Mouse (Mus musculus): Measurements from ENCODE around the gene Fbxo48.

The Fbxo48 gene

DNA sequence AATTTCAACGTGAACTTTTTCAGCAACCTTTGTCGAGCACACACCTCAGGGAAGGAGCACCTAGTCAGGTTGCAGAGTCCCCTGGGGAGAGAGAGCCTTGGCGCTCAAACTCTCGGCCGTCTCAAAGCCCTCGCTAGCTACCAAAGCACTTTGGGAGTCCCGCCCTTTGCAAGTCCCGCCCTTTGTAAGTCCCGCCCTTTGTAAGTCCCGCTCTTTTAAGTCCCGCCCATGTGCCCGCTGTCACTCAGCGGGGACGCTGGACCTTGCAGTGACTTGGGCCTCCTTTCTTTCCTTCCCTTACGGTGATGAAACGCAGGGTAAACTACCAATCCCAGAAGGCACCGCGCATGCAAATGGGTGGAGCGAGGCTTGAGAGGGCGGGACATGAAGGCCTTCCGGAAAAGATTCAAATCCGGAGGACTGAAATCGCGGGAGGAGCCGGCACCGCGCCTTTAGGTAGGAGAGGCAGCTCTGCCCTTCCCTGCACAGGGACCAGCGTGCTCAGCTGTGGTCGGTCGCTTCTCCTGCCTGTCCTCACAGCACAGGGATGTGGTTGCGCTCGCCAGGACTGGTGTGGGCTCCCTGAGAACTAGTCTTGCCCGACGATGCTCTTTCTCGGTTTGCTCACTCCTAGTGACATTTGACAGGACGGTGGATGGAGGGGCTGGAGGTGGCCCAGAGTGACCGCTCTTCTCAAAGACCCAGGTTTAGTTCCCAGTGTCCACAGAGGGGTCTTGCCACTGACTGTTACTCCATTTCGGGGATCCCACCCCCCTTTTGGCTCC lies at the start of gene Fbxo48:
Gene Fbxo48, plus strand, starts transcription at position 400 of the 785 bp plus-strand sequence.
- DNase-seq (ENCODE audit: low spot score in 2 of 2) = peak; percentile 77 to 92

DNA sequence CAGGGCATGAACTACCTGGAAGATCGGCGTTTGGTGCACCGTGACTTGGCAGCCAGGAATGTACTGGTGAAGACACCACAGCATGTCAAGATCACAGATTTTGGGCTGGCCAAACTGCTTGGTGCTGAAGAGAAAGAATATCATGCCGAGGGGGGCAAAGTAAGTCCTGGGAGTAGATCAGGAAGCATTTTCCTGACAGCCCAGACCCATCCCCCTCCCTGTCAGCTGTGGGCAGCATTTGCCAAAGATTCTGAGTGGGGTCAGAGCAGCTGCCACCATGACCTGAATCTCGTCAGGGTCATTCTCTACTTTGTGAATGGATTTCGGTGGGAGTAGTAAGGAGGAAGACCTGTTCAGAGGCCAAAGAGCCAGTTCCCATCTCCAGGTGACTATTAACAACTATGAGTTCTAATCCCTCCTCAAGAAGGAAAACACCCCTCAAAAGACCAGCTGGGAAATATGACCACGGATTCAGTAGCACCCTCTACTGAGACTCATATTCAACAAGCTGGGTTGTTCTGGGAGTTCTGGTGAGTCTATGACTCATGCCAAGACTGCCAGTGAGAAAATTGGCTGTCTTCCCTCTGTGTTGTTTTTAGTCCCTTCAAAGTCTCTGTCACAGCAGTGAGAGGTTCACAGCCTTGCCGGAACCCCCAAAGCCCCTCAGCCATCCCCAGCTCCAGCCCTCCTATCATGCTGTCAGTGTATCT lies 46.7 kb upstream of the Fbxo48 start:
- DNase-seq (ENCODE audit: low spot score in 2 of 2) = no peak

DNA sequence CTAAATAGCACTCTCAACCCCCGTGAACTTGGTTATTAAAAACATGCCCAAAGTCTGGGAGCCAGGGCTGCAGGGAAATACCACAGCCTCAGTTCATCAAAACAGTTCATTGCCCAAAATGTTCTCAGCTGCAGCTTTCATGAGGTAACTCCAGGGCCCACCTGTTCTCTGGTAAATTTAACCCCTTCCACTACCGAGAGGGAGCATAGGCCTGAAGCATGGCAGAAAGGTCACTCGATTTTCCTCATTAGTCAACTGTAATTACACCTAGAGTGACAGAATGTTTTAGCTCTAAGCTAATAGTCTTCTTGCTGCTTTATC lies 46.2 kb upstream of the Fbxo48 start:
- no peak for DNase-seq (ENCODE audit: low spot score in 2 of 2)

DNA sequence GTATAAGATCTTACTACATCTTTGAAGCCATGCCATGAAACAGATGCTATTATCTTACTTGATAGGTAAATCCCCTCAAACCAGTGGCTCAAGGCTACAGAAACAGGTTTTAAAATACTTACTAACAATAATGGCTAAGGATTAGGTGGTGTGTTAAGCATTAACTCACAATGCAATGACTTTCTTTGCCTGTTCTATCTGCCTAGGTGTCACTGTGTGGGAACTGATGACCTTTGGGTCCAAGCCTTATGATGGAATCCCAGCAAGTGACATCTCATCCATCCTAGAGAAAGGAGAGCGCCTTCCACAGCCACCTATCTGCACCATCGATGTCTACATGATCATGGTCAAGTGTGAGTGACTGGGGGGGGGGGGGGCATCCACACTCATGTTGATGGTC lies 44.6 kb upstream of the Fbxo48 start:
- DNase-seq (ENCODE audit: low spot score in 2 of 2) = no peak

DNA sequence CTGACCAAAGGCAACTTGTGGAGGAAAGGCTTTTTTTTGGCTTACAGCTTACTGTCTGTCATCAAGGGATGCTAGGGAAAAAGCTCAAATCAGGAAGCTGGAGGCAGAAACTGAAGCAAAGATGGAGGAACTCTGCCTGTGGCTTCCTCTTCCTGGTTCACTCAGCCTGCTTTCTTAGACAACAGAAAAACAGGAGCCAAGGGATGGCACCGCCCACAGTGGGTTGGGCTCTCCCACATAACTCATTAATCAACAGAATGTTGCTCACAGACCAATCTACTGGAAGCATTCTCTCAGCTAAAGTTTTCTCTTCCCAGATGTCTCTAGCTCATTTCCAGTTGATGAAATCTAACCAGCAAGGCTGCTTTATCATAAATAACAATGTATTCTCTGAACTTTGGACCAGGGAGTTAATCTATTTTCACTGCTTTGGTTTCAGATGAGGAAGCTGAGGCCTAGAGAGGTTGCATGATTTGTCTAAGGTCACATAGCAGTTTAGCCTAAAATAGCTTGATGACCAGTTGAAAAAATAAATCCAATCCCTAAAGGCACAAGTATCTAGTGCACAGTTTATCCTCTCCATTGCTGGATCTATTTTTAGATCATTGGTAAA lies 43.6 kb upstream of the Fbxo48 start:
- no peak for DNase-seq (ENCODE audit: low spot score in 2 of 2)

DNA sequence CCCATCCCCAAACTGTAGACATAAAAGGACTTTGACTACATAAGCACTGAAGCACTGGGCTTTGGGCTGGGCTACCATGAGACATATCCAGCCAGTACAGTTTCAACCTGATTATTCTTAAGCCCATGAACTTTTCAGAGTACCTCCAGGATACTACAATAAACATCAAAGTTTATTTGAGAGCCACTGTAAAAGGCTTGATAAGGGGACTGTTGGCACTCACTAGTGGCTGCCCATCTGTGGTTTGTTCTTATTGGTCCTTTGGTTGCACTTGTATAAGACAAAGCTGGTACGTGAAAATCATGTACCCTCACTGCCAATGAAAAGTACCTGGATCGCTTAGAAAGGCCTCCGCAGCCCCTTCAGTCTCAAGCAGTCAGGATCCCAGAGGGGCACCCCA lies 36.4 kb upstream of the Fbxo48 start:
- no peak for DNase-seq (ENCODE audit: low spot score in 2 of 2)

DNA sequence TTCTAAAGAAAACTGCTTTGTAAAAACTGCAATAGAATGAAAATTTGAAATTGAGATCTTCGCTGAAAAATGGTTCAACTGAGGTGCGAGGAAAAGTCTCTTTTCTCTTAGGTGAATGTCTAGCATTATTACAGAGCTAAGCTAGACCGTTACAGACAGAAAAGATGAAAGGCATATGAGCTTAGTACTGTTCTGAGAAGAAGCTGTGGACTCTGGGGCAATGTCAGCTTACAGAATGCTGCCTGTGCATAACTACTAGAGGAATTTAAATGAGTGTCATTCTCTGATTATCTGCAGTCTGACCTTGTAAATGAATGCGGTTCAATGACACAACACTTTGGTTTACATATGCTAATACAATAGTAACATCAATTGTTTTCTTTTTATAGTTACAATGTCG lies 35.3 kb upstream of the Fbxo48 start:
- DNase-seq (ENCODE audit: low spot score in 2 of 2) = no peak

DNA sequence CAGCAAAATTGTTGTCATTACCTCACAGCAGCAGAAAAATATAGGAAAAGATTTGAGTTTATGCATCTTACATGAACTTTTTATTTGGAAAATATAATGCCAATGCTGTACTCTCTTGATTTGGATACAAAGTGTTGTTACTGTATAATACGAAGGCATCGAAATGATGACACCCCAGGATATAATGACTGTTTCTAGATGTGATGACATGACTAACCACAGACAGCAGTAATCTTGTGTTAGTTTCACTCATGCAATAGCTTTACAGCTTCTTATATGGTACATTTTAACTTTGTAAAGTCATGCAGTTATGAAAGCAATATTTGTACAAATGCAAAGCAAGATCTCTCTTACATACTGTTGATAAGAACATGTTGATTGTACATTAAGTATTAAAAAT lies 33.7 kb upstream of the Fbxo48 start:
- DNase-seq (ENCODE audit: low spot score in 2 of 2) = no peak

DNA sequence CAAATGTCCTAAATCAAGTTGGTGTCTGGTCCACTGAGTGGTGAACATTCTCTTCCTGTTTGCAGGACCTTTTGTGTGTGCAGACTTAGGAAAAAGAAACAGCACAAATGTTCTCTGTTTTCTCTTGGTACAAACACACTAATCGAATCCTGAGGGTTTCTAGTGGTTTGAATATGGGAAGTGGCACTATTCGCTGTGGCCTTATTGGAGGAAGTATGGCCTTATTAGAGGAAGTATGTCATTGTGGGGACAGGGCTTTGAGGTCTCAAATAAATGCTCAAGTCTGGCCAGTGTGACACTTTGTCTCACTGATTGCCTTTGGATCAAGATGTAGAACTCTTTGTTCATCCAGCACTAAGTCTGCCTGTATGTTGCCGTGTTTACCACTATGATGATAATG lies 19.0 kb upstream of the Fbxo48 start:
- DNase-seq (ENCODE audit: low spot score in 2 of 2) = no peak

DNA sequence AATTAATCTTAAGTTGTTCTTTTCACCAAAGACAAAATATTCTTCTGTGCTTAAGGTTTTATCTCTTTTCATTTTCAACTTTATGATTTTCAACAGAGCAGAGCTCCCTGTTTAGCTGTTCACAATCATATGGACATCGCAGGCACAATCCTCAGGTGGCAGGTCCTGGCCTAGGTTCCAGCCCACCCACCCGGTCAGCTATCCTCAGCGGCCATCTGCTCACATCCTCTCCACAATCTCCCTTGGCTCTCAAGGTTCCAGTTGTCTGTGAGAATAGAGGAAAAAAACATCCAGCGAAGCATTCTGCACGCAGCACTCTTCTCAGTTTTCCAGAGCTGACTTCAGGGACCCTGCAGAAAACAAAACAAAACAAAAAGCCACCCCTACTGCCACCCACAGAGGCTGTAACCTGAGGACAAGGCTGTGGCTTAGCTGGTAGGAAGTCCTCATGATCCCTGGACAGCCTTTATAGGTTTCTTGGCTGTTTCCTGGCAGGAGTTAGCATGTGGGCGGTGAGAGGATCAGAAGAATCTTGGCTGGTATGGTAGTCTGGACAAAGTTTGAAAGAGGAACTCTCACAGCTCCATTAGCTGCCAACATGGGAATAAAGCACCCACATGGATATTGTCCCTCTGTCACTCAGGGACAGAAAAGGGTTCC lies 15.5 kb upstream of the Fbxo48 start:
- no peak for DNase-seq (ENCODE audit: low spot score in 2 of 2)

DNA sequence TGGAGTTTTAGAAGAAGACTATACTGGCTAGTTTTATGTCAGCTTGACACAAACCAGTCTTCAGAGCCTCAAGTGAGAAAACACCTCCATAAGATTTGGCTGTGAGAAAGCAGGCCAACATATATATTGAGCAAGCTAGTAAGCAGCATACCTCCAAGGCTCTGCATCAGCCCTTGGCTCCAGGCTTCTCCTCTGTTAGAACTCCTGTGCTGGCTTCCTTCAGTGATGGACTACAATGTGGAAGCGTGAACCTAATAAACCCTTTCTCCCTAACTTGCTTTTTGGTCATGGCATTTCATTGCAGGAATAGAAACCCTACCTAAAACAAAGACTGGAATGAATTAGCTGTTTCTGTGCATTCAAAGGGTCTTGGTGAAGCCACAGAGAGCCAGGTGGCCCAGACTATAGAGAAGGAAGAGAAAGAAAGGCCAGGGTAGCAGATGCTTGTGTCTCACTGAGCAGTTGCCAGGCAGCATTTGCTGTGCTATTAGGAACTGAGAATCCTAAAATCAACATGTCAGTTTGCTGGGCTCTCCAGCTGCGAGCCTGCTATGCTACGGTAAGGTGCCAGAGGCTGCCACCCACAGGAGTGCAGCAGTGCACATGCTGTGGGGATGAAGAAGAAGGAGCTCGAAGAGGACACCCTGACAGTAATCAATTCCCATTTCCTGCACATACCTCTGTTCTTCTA lies 9.9 kb upstream of the Fbxo48 start:
- DNase-seq (ENCODE audit: low spot score in 2 of 2) = peak in 1 of 2 experiments; percentile 38

DNA sequence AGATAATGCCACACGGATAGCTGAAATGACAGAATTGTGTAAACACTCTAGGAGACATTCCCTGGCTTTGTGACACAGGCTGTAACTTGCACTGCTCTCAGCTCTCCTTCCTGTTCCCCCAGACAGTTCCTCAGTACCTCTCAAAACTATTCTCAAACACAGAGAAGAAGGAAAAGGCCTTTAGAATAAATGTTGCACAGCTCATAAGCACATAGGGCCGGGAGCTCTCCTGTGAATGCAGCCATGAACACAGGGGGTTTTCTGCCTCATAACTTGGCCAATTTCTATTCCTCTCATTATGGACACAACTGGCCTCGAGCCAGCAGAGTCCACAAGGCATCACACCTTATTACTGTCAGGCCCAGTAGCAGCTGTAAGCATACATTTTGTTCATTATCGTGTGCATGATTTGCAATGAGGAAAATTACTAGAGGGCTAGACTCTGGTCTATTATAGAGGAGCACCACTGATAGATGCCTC lies 9.2 kb upstream of the Fbxo48 start:
- peak in 1 of 2 experiments; percentile 76 for DNase-seq (ENCODE audit: low spot score in 2 of 2)

DNA sequence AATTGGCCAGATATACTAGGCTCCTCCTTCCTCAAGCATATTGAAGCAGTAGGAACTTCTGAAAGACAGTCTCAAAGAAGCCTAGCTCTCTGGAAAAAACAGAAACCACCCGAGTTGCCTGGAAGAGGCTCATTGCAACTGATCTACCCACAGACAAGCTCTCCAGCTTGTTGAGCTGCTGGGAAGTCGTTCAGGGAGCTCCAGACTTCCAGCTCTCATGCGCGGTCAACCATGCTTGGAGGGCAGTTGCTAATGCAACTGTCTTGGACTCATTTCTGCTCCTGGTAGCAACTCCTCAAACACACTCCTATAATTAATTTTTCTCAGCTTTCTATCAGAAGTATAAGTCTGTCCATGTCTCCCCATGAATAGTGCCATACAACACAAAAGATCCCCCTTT lies 8.2 kb upstream of the Fbxo48 start:
- peak in 1 of 2 experiments; percentile 21 for DNase-seq (ENCODE audit: low spot score in 2 of 2)

DNA sequence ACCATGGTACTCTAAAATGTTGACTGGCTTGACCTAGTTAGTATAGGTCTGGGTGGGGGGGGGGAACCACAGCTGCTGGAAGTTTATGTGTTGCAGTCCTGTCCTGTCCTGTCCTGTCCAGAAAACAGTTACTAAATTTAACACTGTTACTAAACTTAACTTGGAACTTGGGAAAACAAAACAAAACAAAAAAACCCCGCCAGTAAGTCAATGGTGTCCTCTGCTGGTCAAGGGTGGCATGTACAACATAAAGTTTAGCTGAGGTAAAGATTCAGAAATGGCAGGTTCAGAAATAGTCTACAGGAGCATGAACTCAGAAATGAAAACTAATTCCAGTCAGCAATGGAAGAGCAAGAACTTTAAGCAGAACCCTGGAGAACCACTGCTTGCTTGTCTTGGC lies 2.4 kb upstream of the Fbxo48 start:
- peak in 1 of 2 experiments; percentile 44 for DNase-seq (ENCODE audit: low spot score in 2 of 2)

DNA sequence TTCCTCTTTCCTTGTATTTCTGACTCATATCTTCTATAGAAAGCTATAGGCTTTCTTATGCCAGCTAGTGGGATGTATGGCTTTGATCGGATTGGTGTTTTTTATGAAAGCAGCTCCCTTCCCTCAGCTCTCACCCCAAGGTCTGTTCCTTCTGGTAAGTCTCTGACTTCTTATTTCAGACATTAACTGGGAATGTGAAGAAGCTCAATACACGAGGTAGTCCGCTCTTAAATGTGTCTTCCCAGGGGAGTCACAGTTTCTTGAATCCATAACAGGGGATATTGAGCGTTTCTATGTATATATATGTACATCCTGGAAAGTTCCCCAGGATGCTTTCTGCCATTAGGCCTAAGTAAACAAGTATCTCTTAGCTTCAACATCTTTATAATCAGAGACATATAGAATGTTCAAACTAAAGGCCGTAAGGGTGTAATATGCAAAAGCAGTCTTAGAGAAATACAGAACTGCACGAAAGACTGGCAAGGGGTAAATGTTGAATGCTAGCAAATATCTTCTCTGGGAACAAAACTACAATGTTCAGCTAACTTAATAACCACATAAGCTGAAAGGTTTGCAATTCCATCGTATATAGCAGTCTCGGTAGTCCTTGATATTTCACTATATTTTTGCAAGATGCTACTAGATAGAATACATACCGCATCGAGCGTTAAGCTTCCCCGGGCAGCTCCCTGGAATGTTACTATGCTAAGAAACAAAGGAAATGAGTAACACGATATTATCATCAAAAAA lies 774 bp upstream of the Fbxo48 start:
- DNase-seq (ENCODE audit: low spot score in 2 of 2) = no peak

DNA sequence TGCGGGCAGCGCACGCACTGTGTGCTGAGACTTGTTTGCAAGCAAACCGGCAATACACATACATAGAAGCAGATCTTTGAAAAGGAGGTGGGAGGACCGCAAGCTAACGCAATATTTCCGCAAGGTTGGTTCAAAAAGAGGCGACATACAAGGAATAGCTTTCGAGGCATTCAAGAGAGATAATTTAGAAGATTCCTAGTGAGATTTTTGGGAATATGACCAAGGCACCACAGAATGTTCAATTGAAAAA lies 511 bp downstream of the Fbxo48 start:
- no peak for DNase-seq (ENCODE audit: low spot score in 2 of 2)

DNA sequence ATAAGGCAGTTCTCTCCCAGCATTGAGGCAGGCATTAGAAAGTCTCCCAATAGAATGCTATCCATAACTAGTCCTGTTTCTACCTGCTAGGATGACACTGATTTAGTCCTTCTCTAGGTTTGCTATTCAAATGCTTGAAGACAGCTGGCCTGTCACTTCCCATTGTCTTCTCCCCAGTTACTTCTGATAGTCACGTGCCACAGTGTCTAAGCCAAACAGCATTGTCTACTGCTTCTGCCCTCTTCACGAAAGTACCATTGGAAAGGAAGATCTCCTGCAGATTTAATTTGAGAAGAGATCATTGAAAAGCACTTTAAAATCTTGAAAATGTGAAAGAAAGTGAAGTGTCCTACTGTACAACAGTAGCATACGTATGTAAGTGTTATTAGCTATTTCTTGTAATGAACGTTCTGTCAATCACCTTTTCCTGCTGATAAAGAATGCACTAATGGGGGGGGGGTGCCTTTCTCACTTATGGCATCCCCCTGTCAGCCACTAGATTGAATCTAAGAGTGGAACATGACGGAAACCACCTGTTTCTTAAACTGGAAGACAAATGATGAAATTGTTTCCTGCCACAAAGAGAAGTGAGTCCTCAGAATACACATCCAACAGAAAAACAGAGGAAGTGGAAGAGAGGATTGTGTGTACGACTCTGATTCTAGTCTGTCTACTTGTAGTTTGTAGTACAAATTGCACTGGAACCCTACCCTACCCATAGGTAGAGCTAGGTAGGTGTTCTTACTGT lies 5.1 kb downstream of the Fbxo48 start:
- DNase-seq (ENCODE audit: low spot score in 2 of 2) = no peak

DNA sequence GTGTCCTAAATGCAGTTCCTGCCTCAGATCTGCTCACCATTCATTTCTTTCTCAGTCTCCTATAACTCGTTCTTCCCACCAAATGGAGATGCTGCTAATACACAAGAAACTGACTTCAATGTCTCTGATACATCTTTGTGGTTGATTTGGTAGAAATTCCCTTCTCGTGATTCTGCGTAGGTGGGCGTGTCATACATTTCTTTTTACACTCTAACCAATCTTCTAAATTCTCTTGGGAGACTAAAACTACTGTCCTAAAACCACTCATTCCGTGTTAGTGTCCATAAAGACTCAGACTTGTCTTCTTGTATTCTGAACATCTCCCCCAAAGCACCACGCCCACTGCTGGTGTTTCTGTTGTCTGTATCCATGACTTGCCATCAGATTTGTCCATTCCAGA lies 5.9 kb downstream of the Fbxo48 start:
- no peak for DNase-seq (ENCODE audit: low spot score in 2 of 2)

DNA sequence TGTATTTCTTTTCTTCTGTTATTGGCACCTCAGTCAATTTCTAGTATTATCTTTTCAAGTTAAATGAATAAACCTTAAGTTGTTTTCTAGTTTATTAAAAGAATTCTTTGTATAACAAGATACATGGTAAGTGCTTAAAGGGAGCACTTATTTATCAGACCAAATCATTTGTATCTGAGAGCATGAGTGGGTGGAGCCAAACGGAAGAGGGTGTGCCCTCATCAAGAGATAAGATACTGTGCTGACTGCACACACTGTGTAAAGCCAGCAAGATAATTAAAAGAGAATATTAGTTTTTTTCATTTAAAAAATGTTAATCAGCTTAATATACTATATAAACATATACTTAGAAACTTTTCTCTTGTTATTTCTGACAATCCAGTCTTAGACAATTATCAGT lies 7.3 kb downstream of the Fbxo48 start:
- no peak for DNase-seq (ENCODE audit: low spot score in 2 of 2)

DNA sequence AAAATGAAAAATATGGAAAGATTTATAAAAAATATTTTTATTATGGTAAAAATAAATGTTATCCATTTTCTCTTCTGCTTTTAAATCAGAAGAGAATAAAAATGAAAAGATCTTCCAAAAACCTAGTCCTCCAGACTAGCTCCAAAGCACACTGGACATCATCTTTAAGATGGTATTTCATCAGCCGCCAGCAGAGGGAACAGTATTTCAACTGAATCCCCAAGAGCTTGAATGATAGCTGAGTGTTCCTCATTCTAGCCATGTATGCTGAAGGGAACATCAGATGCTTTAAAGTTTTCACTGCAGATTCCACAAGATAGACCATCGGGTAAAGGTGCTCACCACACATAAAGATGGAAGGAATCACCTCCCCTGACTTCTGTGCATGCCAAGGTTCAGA lies 16.6 kb downstream of the Fbxo48 start:
- DNase-seq (ENCODE audit: low spot score in 2 of 2) = peak in 1 of 2 experiments; percentile 20

DNA sequence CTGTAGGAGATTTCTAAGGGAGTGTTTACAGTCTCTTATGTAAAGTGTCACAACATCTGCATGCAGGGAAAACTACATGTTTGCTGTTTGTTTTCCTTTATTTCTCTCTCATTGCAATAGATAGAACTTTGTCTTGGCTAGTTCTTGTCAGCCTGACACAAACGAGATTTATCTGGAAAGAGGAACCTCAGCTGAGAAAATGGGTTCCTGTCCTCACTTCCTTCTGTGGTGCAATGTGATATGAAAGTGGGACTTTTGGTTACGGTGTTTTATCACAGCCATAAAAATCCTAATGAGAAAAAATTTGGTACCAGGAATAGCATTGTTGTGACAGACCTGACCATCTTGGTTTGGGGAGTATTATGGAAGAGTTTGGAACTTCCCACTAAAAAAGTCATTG lies 18.5 kb downstream of the Fbxo48 start:
- DNase-seq (ENCODE audit: low spot score in 2 of 2) = no peak
